Mouse (Mus musculus) lung, adult 2 months (tissue): ENCODE results near the gene Lrat. TPM values are rescaled to one million over a fixed set of nuclear protein-coding genes. Genes with fewer than 3 reads are reported as not detected.

Experiments used
- DNase-seq: peaks from one replicate; pipeline ENCODE4 v3.0.0; 2022
- H3K4me1 ChIP-seq: fragments of 200-500 bp; 2 replicates; pipeline ENCODE4 v1.6.1; 2011; ENCODE audit warnings: low read length; ENCODE audit not compliant: control insufficient read depth, insufficient read depth
- H3K4me3 ChIP-seq: fragments of 200-500 bp; replicated peaks from 2 replicates; pipeline ENCODE3; 2011; ENCODE audit warnings: low read depth, mild to moderate bottlenecking, control low read depth, low read length; ENCODE audit errors: extremely low read depth
- CTCF ChIP-seq: fragments of 200-500 bp; IDR thresholded peaks from 2 replicates; pipeline ENCODE4 v1.5.1; 2011; ENCODE audit warnings: mild to moderate bottlenecking, low read length, control low read depth; ENCODE audit not compliant: insufficient read depth
- POLR2A ChIP-seq: fragments of 200-500 bp; IDR thresholded peaks from 2 replicates; pipeline ENCODE4 v1.6.1; 2011; ENCODE audit warnings: low read depth, mild to moderate bottlenecking, control low read depth, low read length, borderline replicate concordance; ENCODE audit errors: extremely low read depth
- WGBS: fragments of 180-500 bp; shearing (Covaris S2); methylation state at CpG from one replicate; pipeline ENCODE4 v1.1.7; 2018; 5-methylcytosine and 5-hydroxymethylcytosine counted together
- polyA plus RNA-seq: library from polyadenylated mRNA; depleted of rRNA; stranded (reverse); fragments of >200 nt; gene quantifications from 2 replicates; pipeline ENCODE4 v1.2.3, GENCODE M21; 2012; rRNA removed

Gene Lrat
- polyA plus RNA-seq, 1 experiment: 13.8 TPM

GRCm38 (mm10) chr3:82902757-82903612 lies 788 bp downstream of the Lrat start:
- no peak for TF ChIP-seq POLR2A
- TF ChIP-seq CTCF: no peak
- Histone ChIP-seq H3K4me1 (peaks cover 4% of the 10 kb centered on the region), H3K4me3 (peak overlapping the region; percentile 66)
- peak; percentile 4 for DNase-seq
- 21% methylated on average over 20 of the region's 20 CpGs for WGBS

GRCm38 (mm10) chr3:82888842-82889241 lies 14.9 kb downstream of the Lrat start:
- no peak for DNase-seq
- 18% methylated on average over 2 of the region's 2 CpGs for whole genome bisulfite sequencing
- Histone ChIP-seq H3K4me3 (no peak overlapping the region), H3K4me1 (no peaks in the 10 kb centered on the region)
- TF ChIP-seq POLR2A (no peak), CTCF (no peak)

GRCm38 (mm10) chr3:82877258-82877657 lies 26.5 kb downstream of the Lrat start:
- TF ChIP-seq CTCF: no peak
- TF ChIP-seq POLR2A: no peak
- Histone ChIP-seq H3K4me1 (no peaks in the 10 kb centered on the region; the same call in 1 of the 2 replicates), H3K4me3 (no peak overlapping the region)
- no peak for DNase-seq
- 3% methylated on average over 4 of the region's 4 CpGs for WGBS

DNA sequence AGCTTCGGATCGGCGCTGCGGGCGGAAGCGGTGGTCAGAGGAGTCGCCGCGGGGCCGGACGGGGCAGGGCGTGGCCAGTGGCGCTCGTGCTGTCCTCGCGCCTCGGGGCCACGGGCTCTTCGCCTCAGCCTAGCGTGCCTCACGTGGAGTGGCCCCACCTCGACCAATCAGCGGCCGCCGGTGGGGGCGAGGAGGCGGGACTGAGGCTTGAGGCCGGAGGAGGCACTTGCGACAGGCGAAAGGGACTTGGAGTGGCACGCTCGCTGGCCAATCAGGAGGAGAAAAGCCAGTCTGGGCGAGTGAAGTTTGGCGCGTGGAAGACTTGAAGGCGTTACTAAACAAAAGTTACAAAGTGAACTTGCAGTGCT lies 27.4 kb downstream of the Lrat start, which contains the start of gene Rbm46:
Gene Rbm46, minus strand, starts transcription at position 112 of the 368 bp plus-strand sequence.
- peak; percentile 50 for DNase-seq
- TF ChIP-seq CTCF: no peak
- no peaks in the 10 kb centered on the region; the same call in 1 of the 2 replicates for H3K4me1 ChIP-seq
- peak within 1 kb of the TSS; percentile 45 for H3K4me3 ChIP-seq
- 13% methylated on average over 36 of the region's 36 CpGs for WGBS

DNA sequence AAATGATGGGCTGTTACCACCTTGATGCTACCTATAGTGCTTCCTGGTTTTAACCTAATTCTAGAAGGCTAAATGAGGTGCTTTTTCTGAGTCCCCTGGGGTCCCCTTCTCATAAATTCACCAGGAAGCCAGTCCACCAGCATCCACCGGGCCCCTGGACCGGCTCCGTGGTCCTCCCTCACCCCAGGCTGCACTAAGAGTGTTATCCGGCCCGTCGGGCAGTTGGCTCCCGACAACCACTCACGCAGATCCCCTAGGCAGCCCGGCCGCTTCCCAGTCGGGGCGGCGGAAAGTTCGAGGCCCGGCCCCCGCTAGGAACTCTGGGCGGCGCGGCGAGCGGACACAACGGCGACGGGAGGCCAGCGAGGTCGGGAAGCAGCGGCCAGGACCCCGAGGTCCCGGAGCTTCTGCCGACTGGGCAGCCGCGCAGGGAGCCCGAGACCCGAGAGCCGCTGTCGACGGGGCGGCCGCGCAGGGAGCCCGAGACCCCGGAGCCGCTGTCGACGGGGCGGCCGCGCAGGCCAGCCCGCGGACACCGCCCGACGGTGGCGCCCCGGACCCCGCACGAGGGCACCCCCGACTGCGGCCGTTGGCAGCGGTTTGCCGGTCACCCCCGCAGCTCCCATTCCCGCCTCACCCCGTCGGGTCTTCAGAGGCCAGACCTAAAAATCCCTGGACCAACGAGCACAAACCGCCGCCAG lies 28.0 kb downstream of the Lrat start:
- TF ChIP-seq CTCF (no peak), POLR2A (no peak)
- DNase-seq: no peak
- H3K4me3 ChIP-seq: peak overlapping the region; percentile 45
- 27% methylated on average over 69 of the region's 69 CpGs for WGBS
- H3K4me1 ChIP-seq: no peaks in the 10 kb centered on the region; the same call in 1 of the 2 replicates

DNA sequence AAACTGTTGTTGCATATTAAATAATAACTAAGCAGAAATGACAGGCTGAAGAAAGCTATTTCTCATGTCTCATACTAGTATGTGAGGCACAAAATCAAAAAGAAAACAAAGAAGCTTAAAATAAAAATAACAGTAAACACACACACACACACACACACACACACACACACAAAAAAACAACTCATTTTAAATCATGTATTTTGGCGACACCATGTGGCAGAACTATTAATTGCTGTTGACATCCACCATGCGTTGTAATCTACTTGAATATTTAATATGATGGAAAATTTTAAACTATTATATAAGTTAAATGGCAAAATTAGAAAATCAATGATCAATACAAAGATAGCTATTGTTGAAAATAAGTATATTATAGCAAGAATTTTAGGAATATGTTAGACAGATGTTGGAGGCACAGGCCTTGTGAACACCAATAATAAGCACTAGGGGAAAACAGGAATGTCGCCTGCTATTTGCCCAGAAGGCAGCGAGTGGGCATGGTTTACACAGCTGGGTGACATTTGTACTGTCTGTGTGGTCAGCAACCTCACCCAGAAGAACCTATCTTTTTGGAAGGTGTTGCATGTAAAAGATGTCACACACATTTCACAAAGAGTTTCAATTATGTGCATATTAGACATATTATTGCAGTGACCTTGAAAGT lies 46.2 kb downstream of the Lrat start:
- peak; percentile 32; the same call in 1 of the 2 replicates for TF ChIP-seq CTCF
- TF ChIP-seq POLR2A: no peak
- H3K4me1 ChIP-seq: no peaks in the 10 kb centered on the region
- WGBS: 15% methylated on average over 4 of the region's 4 CpGs
- H3K4me3 ChIP-seq: no peak overlapping the region
- no peak for DNase-seq

Other genes with a start within 250 kb of the Lrat start
- gene Rbm46, start 27.5 kb downstream of the Lrat start, polyA plus RNA-seq: 0.25 and 0.31 TPM in 2 replicates
- 0.32 and 1.4 TPM in 2 replicates for gene Fgg, start 103.8 kb upstream of the Lrat start, polyA plus RNA-seq
- gene Fga, start 122.1 kb upstream of the Lrat start, polyA plus RNA-seq: 0.23 and 0.66 TPM in 2 replicates
- gene Fgb, start 145.9 kb upstream of the Lrat start, polyA plus RNA-seq: 0.10 and 0.24 TPM in 2 replicates
- 29.6 and 41.1 TPM in 2 replicates for gene Plrg1, start 151.5 kb upstream of the Lrat start, polyA plus RNA-seq
- 0.24 and 0.38 TPM in 2 replicates for gene Dchs2, start 224.0 kb upstream of the Lrat start, polyA plus RNA-seq